Mouse (Mus musculus): ENCODE measurements around the gene Deup1.

- no peak for TF ChIP-seq CTCF (IDR thresholded peaks at IDR 0.05; ENCODE audit: low read depth, low read length)
- TF ChIP-seq POLR2A (IDR thresholded peaks at IDR 0.05; ENCODE audit: borderline replicate concordance, low read depth, low read length), result no peak
Measured at GRCm38 (mm10) chr9:15664606-15665005, 36.9 kb upstream of the Deup1 start.
